Comparison of ENCODE assay signal across 12 mouse cellular contexts in the genomic region with DNA sequence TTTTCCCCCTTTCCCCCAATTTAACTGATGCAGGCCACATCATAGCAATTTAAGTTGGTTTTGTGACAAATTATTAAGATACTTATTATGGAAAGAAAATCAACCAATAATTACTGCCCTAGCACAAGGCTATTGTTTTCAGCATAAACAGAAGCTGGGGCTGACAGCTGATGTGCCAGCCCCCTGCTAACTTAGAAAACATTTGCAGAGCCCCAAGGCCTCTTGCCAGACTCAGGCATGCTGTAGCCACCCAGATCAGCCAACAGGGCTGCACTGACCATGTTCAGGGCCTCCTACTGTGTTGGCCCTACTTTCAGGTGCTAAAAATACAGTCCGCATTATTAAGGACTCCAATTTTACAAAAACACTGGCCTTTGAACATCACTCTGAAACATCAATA.
DNase-seq lines count a peak whose midpoint lies in the region; ATAC-seq and TF ChIP-seq lines count a peak whose summit lies in the region.
"Had no signal": no experiment of that assay in that cellular context is flagged by ENCODE, and none has a peak within 500 bp of the region (broad histone marks: within the 10 kb centered on the region; RNA-seq: fewer than 3 reads in every experiment).

No protein-coding gene starts in this region.

- peak; percentile 6 for DNase-seq in gastrocnemius, postnatal 14 days
- no peak for DNase-seq in gastrocnemius, adult 8-10 months (ENCODE audit: low spot score in 2 of 2)
- DNase-seq in brain, embryonic 14.5 days (ENCODE audit: low read depth), result peak; percentile 68
- DNase-seq in cerebellum, adult 8-10 months, result peak; percentile 66
- no peak for DNase-seq in hindbrain, embryonic 14.5 days (ENCODE audit: low spot score)
- DNase-seq in kidney, postnatal 14 days, result no peak
- DNase-seq in kidney, postnatal 36 days, result no peak
- DNase-seq in spleen, adult 12 weeks (ENCODE audit: low spot score), result no peak
- DNase-seq: thymus, adult 2 months had no signal

- TF ChIP-seq POLR2A in brain, embryonic 14.5 days (IDR thresholded peaks at IDR 0.05; ENCODE audit: borderline replicate concordance, extremely low read depth, insufficient read depth, insufficient read length, poor library complexity, severe bottlenecking), result no peak

- no peak; the same call in 1 of the 2 replicates for ATAC-seq in hindbrain, embryonic 14.5 days (ENCODE audit: low FRiP score)

- H3K4me2 ChIP-seq in hindbrain, embryonic 14.5 days (replicated peaks), result no peak overlapping the region
- H3K4me2 ChIP-seq: limb, embryonic 12.5 days; midbrain, embryonic 12.5 days had no signal

- TF ChIP-seq CTCF in brain, embryonic 14.5 days (IDR thresholded peaks at IDR 0.05; ENCODE audit: borderline replicate concordance, extremely low read depth, insufficient read depth, insufficient read length), result no peak

- intact Hi-C loops in gastrocnemius, postnatal 14 days (cut with DNase I; ENCODE audit: low total_unique reads), result no loop called here

- H3K36me3 ChIP-seq in hindbrain, embryonic 14.5 days (replicated peaks; ENCODE audit: control insufficient read depth, insufficient read depth), result no peaks in the 10 kb centered on the region
- H3K36me3 ChIP-seq: limb, embryonic 12.5 days; midbrain, embryonic 12.5 days had no signal

- WGBS in hindbrain, embryonic 14.5 days, result 85% methylated on average over 1 of the region's 1 CpGs

- H3K4me3 ChIP-seq in hindbrain, embryonic 14.5 days (replicated peaks; ENCODE audit: low read length), result no peak overlapping the region
- H3K4me3 ChIP-seq: limb, embryonic 12.5 days; midbrain, embryonic 12.5 days had no signal

- no peak overlapping the region for H3K9ac ChIP-seq in hindbrain, embryonic 14.5 days
- H3K9ac ChIP-seq: limb, embryonic 12.5 days; liver, embryonic 14.5 days; midbrain, embryonic 12.5 days had no signal

- peak overlapping the region; percentile 59; the same call in 1 of the 2 replicates for H3K27ac ChIP-seq in hindbrain, embryonic 14.5 days
- H3K27ac ChIP-seq: limb, embryonic 12.5 days; liver, embryonic 14.5 days; midbrain, embryonic 12.5 days had no signal

- H3K27me3 ChIP-seq in hindbrain, embryonic 14.5 days (ENCODE audit: control insufficient read depth, insufficient read depth, low read length), result no peaks in the 10 kb centered on the region
- H3K27me3 ChIP-seq: limb, embryonic 12.5 days; midbrain, embryonic 12.5 days had no signal

- H3K9me3 ChIP-seq in hindbrain, embryonic 14.5 days (ENCODE audit: control insufficient read depth, low read length), result no peaks in the 10 kb centered on the region
- H3K9me3 ChIP-seq: limb, embryonic 12.5 days; midbrain, embryonic 12.5 days had no signal

- peaks cover 24% of the 10 kb centered on the region for H3K4me1 ChIP-seq in hindbrain, embryonic 14.5 days (replicated peaks; ENCODE audit: control insufficient read depth, insufficient read depth, low read length)

Comparison
In these comparisons a context has a peak if more than half of its experiments do, and no peak if none do; other contexts are left out.
1. DNase-seq: peak in gastrocnemius, postnatal 14 days (single experiment), brain, embryonic 14.5 days (single experiment) and cerebellum, adult 8-10 months (single experiment); none in gastrocnemius, adult 8-10 months (0 of 2), hindbrain, embryonic 14.5 days (single experiment), kidney, postnatal 14 days (single experiment), kidney, postnatal 36 days (0 of 2) and spleen, adult 12 weeks (single experiment).